Mouse (Mus musculus) brain, embryonic 14.5 days (tissue): ENCODE results near the gene Pde9a.

ENCODE experiments used
- CTCF ChIP-seq: fragments of 200-500 bp; IDR thresholded peaks from 2 replicates; pipeline ENCODE4 v1.5.1; 2012; ENCODE audit warnings: inconsistent platforms, mild to moderate bottlenecking, moderate library complexity, borderline replicate concordance; ENCODE audit not compliant: insufficient read depth, insufficient read length; ENCODE audit errors: extremely low read depth
- POLR2A ChIP-seq: fragments of 200-500 bp; IDR thresholded peaks from 2 replicates; pipeline ENCODE4 v1.6.1; 2012; ENCODE audit warnings: mild to moderate bottlenecking, inconsistent platforms, borderline replicate concordance; ENCODE audit not compliant: poor library complexity, insufficient read depth, insufficient read length, severe bottlenecking; ENCODE audit errors: extremely low read depth

- TF ChIP-seq POLR2A (no peak), CTCF (no peak)
Observed at GRCm38 (mm10) chr17:31393811-31394210, 7.8 kb downstream of the Pde9a start.
